Mouse (Mus musculus) inflammation-experienced regulatory T-cells, adult 6 months (primary cell): Measurements from ENCODE around the gene Pramef12. TPM values are rescaled to one million over a fixed set of nuclear protein-coding genes. Genes with fewer than 3 reads are reported as not detected.
"Not testable (repeated sequence)": the region's sequence is repeated elsewhere in the genome, so short reads cannot be mapped to it uniquely, and the experiment has no call there.

Experiments
- ATAC-seq: one replicate; pipeline ENCODE4 v1.8.0; 2017
- polyA plus RNA-seq, 3 experiments: library from polyadenylated mRNA; unstranded; fragments of 100-300 nt; shearing (Covaris generic); gene quantifications; one replicate each; pipeline ENCODE4 v1.2.1; 2017

Pramef12 gene
- polyA plus RNA-seq, result not detected

DNA sequence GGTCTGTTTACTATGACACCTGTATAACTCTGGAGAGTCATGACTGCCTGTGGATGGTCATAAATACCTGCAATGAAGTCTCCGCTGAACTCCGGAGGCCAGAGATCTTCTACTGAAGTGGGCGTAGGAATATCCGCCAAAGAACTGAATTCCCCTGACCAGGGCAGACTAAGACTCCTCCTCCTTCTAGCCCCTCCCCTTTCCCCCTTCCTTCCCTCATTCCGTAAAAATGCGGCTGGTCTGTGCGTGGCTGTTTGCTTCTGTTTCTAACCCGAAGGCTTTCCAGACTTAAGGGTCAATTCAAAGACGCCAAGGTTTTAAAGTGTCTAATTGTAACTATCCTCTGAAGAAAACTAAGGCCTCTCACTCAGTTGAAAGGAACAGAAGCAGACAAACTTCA, at the start of gene Pramef12:
Gene Pramef12 (minus strand): TSS at position 175 of the 400 bp plus-strand sequence.
- no peak for ATAC-seq

DNA sequence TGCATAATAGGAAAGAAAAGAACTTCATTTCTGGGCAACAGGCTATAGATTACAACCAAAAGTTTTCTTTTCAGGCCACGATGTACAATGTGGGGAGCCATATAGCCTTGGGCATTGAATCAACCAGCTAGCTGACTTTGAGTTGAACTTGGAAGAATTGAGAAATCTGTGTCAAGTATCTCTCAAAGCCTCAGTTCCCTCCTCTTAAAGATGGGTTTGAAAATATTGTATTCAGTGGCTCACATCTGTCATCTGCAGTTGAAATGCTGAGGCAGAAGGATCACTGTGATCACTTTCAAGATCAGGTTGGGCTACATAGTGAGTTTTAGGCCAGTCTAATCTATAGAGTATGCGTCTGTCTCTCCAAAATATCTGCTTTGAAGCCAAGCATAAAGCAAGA, 45.0 kb upstream of the Pramef12 start, which contains the start of gene Gm9944:
Gene Gm9944 (minus strand): TSS at position 101 of the 400 bp plus-strand sequence.
- no peak for ATAC-seq

DNA sequence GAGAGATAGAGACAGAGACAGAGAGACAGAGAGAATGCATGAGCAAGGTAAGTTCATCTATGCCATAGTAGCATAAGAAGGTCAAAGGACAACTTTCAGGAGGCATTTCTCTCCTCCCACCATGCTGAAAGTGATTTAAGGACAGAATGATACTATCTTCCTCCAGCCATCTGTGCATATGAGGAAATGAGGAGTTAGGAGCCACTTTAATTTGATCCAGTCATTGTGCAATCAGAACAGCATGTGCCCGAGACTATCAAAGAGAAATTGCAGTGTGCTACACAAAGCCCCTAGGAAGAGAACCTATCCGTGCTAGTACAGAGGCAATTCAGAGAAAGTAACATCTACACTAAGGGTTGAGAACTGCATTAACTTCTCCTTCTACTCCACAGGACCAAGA, 40.3 kb upstream of the Pramef12 start:
- ATAC-seq, result no peak

DNA sequence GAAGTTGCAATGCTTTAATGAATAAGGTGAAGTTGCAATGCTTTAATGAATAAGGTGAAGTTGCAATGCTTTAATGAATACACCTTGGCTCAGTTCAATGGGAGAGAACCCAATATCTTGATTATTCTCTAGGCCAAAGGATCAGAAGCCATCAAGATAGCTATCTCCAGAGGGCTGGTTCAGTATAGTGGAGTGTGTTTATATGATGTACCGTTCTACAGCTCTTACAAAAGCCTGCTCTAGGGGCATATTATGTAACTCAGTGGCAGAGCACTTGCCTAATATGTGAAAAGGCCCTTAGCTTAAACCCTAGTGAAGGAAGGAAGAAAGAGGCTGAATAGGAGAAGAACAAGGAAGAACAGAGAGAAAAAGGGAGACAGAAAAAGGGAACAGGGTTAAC, 33.3 kb upstream of the Pramef12 start:
- no peak for ATAC-seq

DNA sequence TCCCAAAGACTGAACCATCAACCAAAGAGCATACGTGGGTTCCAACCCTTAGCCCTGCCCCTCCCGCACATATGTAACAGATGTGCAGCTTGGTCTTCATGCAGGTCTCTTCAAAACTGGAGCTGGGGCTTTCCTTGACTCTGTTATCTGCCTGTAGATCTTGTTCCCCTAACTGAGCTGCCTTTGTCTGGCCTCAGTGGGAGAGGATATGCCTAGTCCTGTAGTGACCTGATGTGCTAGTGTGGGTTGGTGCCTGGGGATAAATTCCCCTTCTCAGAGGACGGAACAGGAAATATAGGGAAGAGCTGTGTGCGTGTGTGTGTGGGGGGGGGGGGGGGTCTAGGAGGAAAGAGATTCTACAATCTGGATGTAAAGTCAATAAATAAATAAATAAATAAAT, 32.8 kb upstream of the Pramef12 start:
- no peak for ATAC-seq

DNA sequence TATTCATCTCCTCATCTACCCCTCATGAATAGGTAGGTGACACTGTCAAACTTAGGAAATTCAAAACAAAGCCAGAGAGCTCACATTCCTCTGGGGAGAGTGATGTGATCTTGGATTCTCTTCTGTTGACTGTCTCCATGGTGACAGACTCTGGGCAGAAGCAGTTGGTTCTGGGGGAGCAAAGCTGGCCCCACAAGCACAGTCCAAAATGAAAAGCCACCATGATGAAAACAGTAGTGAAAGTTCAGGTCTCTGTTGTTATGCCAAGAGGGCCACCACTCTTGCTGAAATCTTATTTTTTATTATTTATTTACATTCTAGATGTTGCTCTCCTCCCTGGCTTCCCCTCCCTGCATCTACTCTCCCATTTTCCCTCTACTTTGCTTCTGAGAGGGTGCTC, 30.4 kb upstream of the Pramef12 start, which contains the start of gene 1700012P22Rik:
Gene 1700012P22Rik (minus strand): TSS at position 101 of the 400 bp plus-strand sequence.
- ATAC-seq, result no peak

DNA sequence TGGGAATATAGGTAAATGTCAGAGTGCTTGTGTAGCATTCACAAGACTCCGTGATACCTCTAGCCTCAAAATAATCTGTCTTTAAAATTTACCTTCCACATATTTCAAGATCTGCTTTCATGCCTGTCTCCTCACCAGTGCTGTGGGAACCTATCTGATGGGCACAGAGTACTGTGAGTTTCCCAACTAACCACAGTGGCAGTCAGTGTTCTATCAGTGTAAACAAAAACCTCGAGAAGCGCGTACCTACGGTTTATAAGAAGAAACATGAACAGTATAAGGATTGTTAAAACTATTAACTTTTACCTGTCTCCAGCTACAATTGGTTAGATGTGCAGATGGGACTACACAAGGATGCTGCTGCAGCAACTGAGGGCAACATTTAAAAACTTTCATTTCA, 25.0 kb upstream of the Pramef12 start:
- no peak for ATAC-seq

DNA sequence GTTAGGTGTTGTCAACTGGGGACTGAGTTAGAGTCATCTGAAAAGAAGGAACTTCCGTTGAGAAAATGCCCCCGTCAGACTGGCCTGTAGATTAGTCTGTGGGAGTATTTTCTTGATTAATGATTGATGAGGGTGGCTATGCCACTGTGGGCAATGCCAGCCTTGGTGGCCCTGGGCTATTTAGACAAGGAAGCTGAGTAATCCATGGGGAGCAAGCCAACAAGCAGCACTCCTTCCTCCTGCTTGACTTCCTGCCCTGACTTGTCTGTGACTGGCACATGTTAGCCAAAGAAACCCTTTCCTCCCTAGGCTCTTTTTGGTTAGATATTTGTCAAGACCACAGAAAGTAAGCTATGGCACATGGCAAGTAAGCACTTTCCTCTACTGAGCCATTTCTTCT, 22.5 kb upstream of the Pramef12 start:
- ATAC-seq, result no peak

DNA sequence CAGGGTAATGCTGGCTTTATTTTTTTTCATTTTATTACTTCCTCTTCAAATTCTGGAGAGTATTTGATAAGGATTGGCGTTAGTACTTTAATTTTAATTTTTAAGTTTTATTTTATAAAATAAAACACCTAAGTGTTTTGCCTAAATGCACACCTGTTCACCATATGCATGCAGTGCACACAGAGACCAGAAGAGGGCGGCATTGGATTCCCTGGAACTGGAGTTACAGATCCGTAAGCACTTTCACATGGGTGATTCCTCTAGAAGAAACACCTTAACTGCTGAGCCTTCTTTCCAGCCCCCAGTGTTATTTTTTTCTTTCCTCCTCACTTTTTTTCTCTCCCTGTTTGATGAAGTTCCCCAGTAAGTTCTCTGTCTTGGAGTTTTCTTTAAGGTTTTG, 20.6 kb upstream of the Pramef12 start:
- ATAC-seq, result no peak

DNA sequence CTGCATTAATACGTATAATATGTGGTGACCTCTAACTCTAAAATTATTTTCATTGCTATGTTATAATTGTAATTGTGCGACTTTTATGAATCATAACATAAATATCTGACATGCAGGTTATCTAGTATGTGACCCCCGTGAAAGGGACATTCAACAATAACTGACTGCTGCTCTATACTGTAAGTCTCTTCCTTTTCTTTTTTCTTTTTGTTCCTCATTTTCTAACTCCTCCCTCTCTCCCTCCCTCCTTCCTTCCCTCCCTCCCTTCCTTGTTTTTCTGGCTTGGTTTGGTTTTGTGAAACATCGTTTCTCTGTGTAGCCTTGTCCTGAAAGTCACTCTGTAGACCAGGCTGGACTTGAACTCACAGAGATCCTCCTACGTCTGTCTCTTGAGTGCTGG, 16.3 kb upstream of the Pramef12 start:
- no peak for ATAC-seq

DNA sequence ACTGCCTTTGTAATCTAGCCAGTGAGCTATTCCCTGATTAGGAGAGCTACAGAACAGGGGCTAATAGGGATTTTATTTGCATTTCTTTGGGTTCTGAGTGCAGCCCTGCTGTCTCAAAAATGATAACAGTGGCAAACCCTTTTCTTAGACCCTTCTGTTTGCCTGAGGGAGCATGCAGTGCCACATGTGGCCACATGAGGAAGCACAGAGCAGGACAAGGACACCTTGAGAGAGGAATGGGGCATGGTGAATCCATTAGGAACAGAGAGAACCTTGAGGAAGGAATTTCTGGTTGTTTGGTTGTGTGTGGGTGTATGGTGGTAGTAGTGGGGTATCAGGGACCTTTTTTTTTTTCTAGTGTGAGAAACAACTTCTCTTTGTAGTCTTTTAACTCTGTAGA, 12.4 kb upstream of the Pramef12 start:
- ATAC-seq, result no peak

DNA sequence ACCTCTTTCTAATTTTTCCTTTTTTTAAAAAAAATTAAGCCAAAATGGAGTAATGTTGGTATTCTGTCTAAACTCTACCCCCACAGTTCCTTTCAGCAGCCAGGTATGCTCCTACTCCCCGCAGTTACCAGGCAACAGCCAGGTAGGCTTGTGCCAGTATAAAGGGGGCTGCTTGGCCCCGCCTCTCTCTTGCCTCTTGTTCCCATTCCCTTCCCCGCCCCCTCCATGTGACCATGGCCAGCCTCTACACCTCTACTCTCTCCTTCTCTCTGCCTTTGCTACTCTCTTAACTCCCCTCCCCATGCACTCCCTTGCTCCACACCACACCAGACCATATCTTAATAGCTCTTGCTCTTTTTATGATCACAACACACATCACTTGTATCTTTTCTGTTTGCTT, 2.0 kb downstream of the Pramef12 start:
- ATAC-seq, result no peak

DNA sequence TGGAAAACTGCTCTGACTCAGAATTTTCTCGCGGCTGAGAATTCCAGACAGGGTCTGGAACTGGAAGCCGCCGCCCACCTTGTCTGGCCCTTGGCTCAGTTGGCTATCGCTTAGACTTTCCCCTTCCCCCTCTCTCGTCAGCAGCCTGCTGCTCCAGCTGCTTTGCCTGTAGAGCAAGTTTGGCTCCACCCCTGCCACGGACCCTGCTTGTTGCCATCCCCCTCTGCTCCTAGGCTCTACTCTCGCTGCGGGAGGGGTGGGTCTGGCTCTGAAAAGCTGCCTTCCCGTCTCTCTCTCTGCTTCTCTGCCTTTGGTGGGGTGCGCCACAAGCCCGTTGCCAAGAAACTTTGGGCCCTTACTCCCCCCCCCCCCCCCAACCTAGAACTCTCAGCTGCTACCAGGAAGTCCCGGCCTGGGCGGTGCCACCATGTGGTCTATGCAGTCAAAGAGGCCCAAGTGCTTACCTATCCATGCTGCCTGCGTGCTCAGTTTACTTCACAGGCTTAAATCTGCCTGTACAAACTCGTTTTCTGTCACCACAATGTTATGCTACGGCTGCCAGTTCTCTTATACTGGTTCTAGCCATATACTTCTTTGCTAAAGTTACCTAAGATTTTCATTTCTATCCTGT, 3.7 kb downstream of the Pramef12 start:
- no peak for ATAC-seq

DNA sequence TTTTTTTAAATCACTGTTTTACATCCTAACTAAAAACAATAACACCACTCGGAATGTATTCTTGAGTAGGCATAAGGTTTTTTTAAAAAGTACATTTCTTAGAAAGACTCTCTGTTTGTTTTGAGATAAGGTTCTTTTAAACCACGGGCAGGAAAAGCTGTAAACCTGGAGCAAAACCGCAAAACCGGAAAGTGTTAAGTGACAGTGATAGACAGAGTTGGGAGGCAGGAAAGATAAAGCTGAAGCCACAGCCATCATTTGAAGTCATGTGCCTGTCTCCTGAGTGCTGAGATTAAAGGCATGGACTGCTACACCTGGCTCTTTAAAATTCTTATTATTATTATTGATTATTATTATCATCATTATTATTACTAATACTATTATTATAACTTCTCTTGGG, 5.6 kb downstream of the Pramef12 start:
- ATAC-seq, result no peak

DNA sequence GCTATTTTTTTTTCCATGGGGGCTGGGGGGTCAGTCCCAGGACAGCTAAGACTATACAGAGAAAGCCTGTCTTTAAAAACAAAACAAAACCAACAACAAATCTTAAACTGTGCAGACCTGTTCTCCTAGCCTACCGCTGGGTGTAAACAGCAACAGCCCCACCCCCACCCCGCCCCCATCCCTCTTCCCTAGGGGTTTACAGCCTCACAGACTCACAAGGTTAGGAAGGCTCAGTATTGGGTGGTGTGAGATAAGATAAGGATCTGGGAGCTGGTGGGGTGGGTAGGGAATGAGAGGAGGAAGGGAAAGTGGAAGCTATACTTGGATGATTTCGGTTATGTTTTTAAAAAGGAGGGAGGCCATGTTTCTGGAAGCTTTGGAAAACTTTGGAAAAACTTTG, 11.9 kb downstream of the Pramef12 start:
- no peak for ATAC-seq

DNA sequence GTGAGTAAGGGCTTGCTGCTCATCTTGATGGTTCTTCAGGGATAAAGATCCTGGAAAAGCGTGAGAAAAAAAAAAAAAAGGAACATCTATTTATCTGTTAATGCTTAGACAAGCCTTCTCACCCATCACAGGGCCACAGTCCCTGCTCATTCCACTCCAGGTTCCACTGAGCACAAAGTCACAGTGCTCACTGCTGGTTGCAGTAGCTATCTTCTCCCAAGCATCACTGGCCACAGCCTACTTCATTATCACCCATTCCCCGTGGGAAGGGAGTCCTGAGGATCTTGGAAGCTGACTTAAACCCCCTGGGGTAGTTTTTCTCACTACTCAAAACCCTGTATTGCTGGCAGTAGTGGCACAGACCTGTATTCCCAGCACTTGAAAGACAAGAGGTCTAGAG, 30.4 kb downstream of the Pramef12 start, which contains the start of gene Pramef20:
Gene Pramef20 (minus strand): TSS at position 23 of the 400 bp plus-strand sequence.
- ATAC-seq, result no peak

DNA sequence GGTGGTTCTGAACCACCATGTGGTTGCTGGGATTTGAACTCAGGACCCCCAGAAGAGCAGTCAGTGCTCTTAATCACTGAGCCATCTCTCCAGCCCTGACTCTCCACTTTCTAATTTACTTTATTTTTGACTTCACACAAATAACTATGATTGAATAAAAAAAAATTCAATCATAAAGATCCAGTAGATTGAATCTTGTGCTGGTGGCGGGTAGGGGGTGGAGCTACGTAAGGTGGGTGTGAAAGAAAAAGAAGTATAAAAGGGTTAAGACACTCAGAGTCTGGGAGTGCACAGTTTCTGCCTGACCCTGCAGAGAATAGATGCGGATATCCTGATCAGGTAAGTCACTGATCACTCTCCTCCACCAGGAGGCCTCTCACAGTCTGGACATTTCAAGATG, 50.6 kb downstream of the Pramef12 start, which contains the start of gene Gm13119:
Gene Gm13119 (plus strand): TSS at position 301 of the 400 bp plus-strand sequence.
- not testable (repeated sequence) for ATAC-seq

Other genes with a start within 250 kb of the Pramef12 start
- not detected for gene Oog3, start 245.8 kb downstream of the Pramef12 start, polyA plus RNA-seq
- gene Oog2, start 217.7 kb downstream of the Pramef12 start, polyA plus RNA-seq, result not detected
- gene C87977, start 195.1 kb downstream of the Pramef12 start, polyA plus RNA-seq, result not detected
- gene Pramel5, start 128.0 kb downstream of the Pramef12 start, polyA plus RNA-seq, result not detected
- not detected for gene Gm13128, start 78.2 kb downstream of the Pramef12 start, polyA plus RNA-seq
- gene Gm13119, start 50.5 kb downstream of the Pramef12 start, polyA plus RNA-seq, result not detected
- not detected for gene Pramef20, start 30.5 kb downstream of the Pramef12 start, polyA plus RNA-seq
- gene 1700012P22Rik, start 30.3 kb upstream of the Pramef12 start, polyA plus RNA-seq, result not detected
- gene Gm9944, start 44.9 kb upstream of the Pramef12 start, polyA plus RNA-seq, result not detected
- not detected for gene Aadacl3, start 55.3 kb upstream of the Pramef12 start, polyA plus RNA-seq
- gene 9430007A20Rik, start 111.4 kb upstream of the Pramef12 start, polyA plus RNA-seq, result not detected
- not detected for gene Gm13124, start 156.7 kb upstream of the Pramef12 start, polyA plus RNA-seq
- gene Aadacl4, start 205.2 kb upstream of the Pramef12 start, polyA plus RNA-seq, result not detected